Mouse (Mus musculus): ENCODE measurements around the gene Dnm3. TPM values are rescaled to one million over a fixed set of nuclear protein-coding genes. Genes with fewer than 3 reads are reported as not detected.

Gene Dnm3
- polyA plus RNA-seq, 2 experiments: 14.7 to 21.9 TPM

DNA sequence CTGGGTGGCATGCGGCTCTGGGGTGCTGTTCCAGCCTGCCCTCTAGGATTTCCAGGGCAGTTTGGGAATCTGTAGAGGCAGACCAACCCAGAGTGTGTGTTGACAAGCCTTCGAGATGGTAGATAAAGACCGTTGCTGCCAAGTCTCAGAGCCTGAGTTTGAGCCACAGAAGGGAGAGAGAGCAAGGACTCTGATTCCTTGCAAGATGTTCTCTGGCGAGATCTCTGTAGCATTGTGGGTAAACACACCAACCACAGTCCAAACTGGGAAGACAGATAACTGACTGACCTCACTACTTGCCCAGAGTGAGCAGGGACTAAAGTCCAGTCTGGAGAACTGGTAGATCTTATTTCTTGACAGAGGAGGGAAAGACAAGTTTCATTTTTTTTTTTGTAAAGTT lies 464.3 kb downstream of the Dnm3 start:
- Histone ChIP-seq H3K9ac (ENCODE audit: low read depth, low read length, severe bottlenecking) (no peak overlapping the region), H3K4me3 (replicated peaks; ENCODE audit: low read length) (no peak overlapping the region), H3K4me1 (ENCODE audit: control insufficient read depth, insufficient read depth, low read length) (peaks cover 71% of the 10 kb centered on the region), H3K27me3 (ENCODE audit: control insufficient read depth, insufficient read depth, low read length) (no peaks in the 10 kb centered on the region), H3K4me2 (replicated peaks; ENCODE audit: low read depth, low read length, severe bottlenecking) (no peak overlapping the region), H3K9me3 (ENCODE audit: control insufficient read depth, low read length) (no peaks in the 10 kb centered on the region), H3K27ac (replicated peaks; ENCODE audit: low read depth, low read length) (peak overlapping the region; percentile 97), H3K36me3 (ENCODE audit: control insufficient read depth, insufficient read depth, low read length) (0 out of 2 replicates have a peak, but pooled peaks cover 7% of the 10 kb centered on the region)
- WGBS: 73% methylated on average over 4 of the region's 4 CpGs
- DNase-seq (ENCODE audit: low spot score): no peak
- TF ChIP-seq POLR2A (IDR thresholded peaks at IDR 0.05; ENCODE audit: borderline replicate concordance, extremely low read depth, insufficient read depth, insufficient read length): no peak
- no peak for ATAC-seq (ENCODE audit: low FRiP score, low read depth)

DNA sequence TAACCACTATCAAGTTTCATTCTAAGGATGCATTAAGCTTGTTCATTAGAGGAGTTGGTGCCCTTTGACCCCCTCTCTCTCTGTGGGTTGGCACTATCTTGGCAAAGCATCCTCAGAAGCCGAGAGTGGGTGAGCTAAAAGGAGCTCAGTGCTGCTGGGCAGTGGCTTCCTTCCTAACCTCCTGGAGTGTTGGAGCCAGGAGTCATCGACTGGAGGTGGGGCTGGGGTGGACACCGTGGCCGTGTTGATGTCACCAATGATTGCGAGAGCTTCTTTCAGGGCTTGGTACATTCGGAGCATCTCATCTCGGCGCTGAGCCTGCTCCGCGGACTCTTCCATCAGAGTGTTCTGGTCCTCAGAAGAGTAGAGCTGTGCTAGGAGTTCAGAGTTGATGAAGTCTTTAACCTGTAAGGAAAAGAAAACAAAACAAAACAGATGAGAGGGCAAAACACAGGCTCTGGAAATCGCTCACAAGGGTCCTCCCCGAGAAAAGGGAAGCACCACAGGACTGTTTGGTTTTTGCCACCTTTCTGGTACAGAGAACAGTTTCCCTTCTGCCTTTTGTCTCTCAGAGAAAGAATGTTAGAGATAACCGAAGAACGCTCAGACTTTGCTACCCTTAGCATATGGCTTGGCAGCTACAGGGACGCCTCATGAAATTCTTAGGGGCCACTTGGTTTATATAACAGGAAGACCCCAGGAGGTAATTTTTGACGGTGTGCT lies 466.1 kb downstream of the Dnm3 start:
- Histone ChIP-seq H3K4me2 (replicated peaks; ENCODE audit: low read depth, low read length, severe bottlenecking) (no peak overlapping the region), H3K27ac (replicated peaks; ENCODE audit: low read depth, low read length) (peak overlapping the region; percentile 53), H3K4me3 (replicated peaks; ENCODE audit: low read length) (no peak overlapping the region), H3K9me3 (ENCODE audit: control insufficient read depth, low read length) (no peaks in the 10 kb centered on the region), H3K27me3 (ENCODE audit: control insufficient read depth, insufficient read depth, low read length) (no peaks in the 10 kb centered on the region), H3K4me1 (ENCODE audit: control insufficient read depth, insufficient read depth, low read length) (peaks cover 72% of the 10 kb centered on the region), H3K36me3 (ENCODE audit: control insufficient read depth, insufficient read depth, low read length) (0 out of 2 replicates have a peak, but pooled peaks cover 7% of the 10 kb centered on the region), H3K9ac (ENCODE audit: low read depth, low read length, severe bottlenecking) (no peak overlapping the region)
- WGBS: 77% methylated on average over 16 of the region's 16 CpGs
- DNase-seq (ENCODE audit: low spot score) (no peak), ATAC-seq (ENCODE audit: low FRiP score, low read depth) (no peak)
- TF ChIP-seq POLR2A (IDR thresholded peaks at IDR 0.05; ENCODE audit: borderline replicate concordance, extremely low read depth, insufficient read depth, insufficient read length): no peak

DNA sequence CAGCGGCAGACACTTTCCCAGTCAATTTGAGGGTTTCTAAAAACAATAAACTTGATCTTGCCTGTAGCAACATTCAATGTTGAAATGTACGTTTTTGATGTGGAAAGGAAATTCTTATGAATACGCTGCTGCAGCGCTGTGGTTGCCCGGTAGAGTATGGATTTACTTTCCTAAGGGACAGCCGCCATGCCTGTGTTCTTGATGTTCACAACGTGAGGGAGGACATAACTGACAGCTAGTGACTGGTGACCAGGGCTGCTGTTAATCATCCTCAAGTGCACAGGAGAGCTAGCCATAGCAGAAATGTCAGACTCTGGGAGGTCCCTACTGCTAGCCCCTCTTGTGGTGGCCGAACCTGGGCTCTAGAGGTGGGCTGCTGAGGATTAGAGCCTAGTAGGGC lies 468.7 kb downstream of the Dnm3 start:
- 0 out of 2 replicates have a peak, but pooled peaks have one; percentile 1 for ATAC-seq (ENCODE audit: low FRiP score, low read depth)
- no peak overlapping the region; the same call in 1 of the 2 replicates for H3K4me3 ChIP-seq (replicated peaks; ENCODE audit: low read length)
- no peaks in the 10 kb centered on the region for H3K27me3 ChIP-seq (ENCODE audit: control insufficient read depth, insufficient read depth, low read length)
- peaks cover 71% of the 10 kb centered on the region for H3K4me1 ChIP-seq (ENCODE audit: control insufficient read depth, insufficient read depth, low read length)
- H3K36me3 ChIP-seq (ENCODE audit: control insufficient read depth, insufficient read depth, low read length): 0 out of 2 replicates have a peak, but pooled peaks cover 7% of the 10 kb centered on the region
- DNase-seq (ENCODE audit: low spot score): peak; percentile 42
- H3K4me2 ChIP-seq (replicated peaks; ENCODE audit: low read depth, low read length, severe bottlenecking): peak overlapping the region; percentile 40
- H3K9ac ChIP-seq (ENCODE audit: low read depth, low read length, severe bottlenecking): peak overlapping the region; percentile 52
- 13% methylated on average over 8 of the region's 8 CpGs for WGBS
- no peak for TF ChIP-seq POLR2A (IDR thresholded peaks at IDR 0.05; ENCODE audit: borderline replicate concordance, extremely low read depth, insufficient read depth, insufficient read length)
- peak overlapping the region; percentile 98 for H3K27ac ChIP-seq (replicated peaks; ENCODE audit: low read depth, low read length)
- H3K9me3 ChIP-seq (ENCODE audit: control insufficient read depth, low read length): no peaks in the 10 kb centered on the region

DNA sequence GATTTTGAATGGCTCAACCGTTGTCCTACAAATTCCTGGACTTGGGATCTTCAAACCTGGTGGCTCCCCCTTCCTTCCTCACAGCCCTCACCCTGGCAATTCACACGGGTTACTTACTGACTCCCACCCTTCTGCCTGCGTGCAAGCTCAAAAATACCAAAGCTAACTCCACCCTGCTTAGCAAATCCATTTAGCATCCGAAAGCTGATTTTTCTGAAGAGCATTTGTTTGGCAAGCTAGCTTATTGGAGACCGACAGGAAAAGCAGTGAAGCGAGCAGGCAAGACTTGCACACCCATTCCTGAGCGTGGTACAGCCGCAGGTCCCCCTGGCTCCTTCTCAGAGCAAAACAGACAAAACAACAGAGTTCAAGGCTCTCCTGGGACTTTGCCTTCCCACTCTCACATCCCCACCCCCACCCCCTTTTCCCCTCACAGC lies 469.2 kb downstream of the Dnm3 start:
- DNase-seq (ENCODE audit: low spot score): peak; percentile 51

DNA sequence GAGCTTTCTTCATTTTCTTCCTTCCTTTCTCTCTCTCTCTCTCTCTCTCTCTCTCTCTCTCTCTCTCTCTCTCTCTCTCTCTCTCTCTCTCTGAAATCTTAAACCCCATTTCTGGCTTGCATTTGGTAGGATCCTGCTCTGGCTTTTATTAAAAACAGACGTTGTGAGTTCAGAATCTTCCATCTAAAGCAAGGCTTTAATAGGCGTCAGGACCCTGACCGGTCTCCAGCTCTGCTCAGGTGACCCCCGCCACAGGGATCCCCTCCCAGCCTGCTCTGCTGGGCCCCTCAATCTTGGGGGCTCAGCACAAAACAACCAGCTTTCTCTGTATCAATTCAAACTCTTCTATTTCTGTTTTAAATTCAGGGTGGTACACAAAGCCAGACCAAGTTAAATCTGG lies 469.6 kb downstream of the Dnm3 start:
- Histone ChIP-seq H3K4me1 (ENCODE audit: control insufficient read depth, insufficient read depth, low read length) (peaks cover 71% of the 10 kb centered on the region), H3K27me3 (ENCODE audit: control insufficient read depth, insufficient read depth, low read length) (no peaks in the 10 kb centered on the region), H3K36me3 (ENCODE audit: control insufficient read depth, insufficient read depth, low read length) (0 out of 2 replicates have a peak, but pooled peaks cover 7% of the 10 kb centered on the region), H3K27ac (replicated peaks; ENCODE audit: low read depth, low read length) (peak overlapping the region; percentile 98), H3K4me2 (replicated peaks; ENCODE audit: low read depth, low read length, severe bottlenecking) (peak overlapping the region; percentile 40), H3K9me3 (ENCODE audit: control insufficient read depth, low read length) (no peaks in the 10 kb centered on the region), H3K4me3 (replicated peaks; ENCODE audit: low read length) (no peak overlapping the region), H3K9ac (ENCODE audit: low read depth, low read length, severe bottlenecking) (peak overlapping the region; percentile 52)
- peak; percentile 83 for DNase-seq (ENCODE audit: low spot score)
- ATAC-seq (ENCODE audit: low FRiP score, low read depth): peak; percentile 51
- 16% methylated on average over 4 of the region's 4 CpGs for WGBS
- TF ChIP-seq POLR2A (IDR thresholded peaks at IDR 0.05; ENCODE audit: borderline replicate concordance, extremely low read depth, insufficient read depth, insufficient read length): no peak

More for the DNA sequence above, 469.2 kb downstream of the Dnm3 start:
- peak overlapping the region; percentile 40 for H3K4me2 ChIP-seq (replicated peaks; ENCODE audit: low read depth, low read length, severe bottlenecking)
- H3K4me1 ChIP-seq (ENCODE audit: control insufficient read depth, insufficient read depth, low read length): peaks cover 71% of the 10 kb centered on the region
- H3K27me3 ChIP-seq (ENCODE audit: control insufficient read depth, insufficient read depth, low read length): no peaks in the 10 kb centered on the region
- peak overlapping the region; percentile 52 for H3K9ac ChIP-seq (ENCODE audit: low read depth, low read length, severe bottlenecking)
- no peaks in the 10 kb centered on the region for H3K9me3 ChIP-seq (ENCODE audit: control insufficient read depth, low read length)
- WGBS: 9% methylated on average over 8 of the region's 8 CpGs
- peak overlapping the region; percentile 98 for H3K27ac ChIP-seq (replicated peaks; ENCODE audit: low read depth, low read length)
- H3K4me3 ChIP-seq (replicated peaks; ENCODE audit: low read length): no peak overlapping the region; the same call in 1 of the 2 replicates
- no peak for TF ChIP-seq POLR2A (IDR thresholded peaks at IDR 0.05; ENCODE audit: borderline replicate concordance, extremely low read depth, insufficient read depth, insufficient read length)
- H3K36me3 ChIP-seq (ENCODE audit: control insufficient read depth, insufficient read depth, low read length): 0 out of 2 replicates have a peak, but pooled peaks cover 7% of the 10 kb centered on the region
- ATAC-seq (ENCODE audit: low FRiP score, low read depth): peak; percentile 54

All from limb, embryonic 14.5 days (tissue).